Mouse (Mus musculus): ENCODE data around the gene Fbxo47. TPM values are rescaled to one million over a fixed set of nuclear protein-coding genes. Genes with fewer than 3 reads are reported as not detected.

Gene Fbxo47
- polyA plus RNA-seq, 1 experiment from 2014 or later, result 0.45 TPM

GRCm38 (mm10) chr11:97805662-97806612 lies 78.0 kb downstream of the Fbxo47 start:
- H3K4me3 ChIP-seq (ENCODE audit: low read length), result peak overlapping the region; percentile 15
- WGBS, result 32% methylated on average over 15 of the region's 15 CpGs
- 0 out of 2 replicates have a peak, but pooled peaks have one; percentile 9 for ATAC-seq (ENCODE audit: low FRiP score, low TSS enrichment)

GRCm38 (mm10) chr11:97804841-97805661 lies 78.9 kb downstream of the Fbxo47 start:
- peaks cover 90% of the 10 kb centered on the region for H3K4me1 ChIP-seq (ENCODE audit: insufficient read depth, low read length)
- H3K9ac ChIP-seq (replicated peaks; ENCODE audit: low read length), result peak overlapping the region; percentile 50; the same call in 1 of the 2 replicates
- 0 out of 2 replicates have a peak, but pooled peaks cover 18% of the 10 kb centered on the region for H3K36me3 ChIP-seq (ENCODE audit: insufficient read depth, low read length)
- ATAC-seq (ENCODE audit: low FRiP score, low TSS enrichment), result 0 out of 2 replicates have a peak, but pooled peaks have one; percentile 3
- WGBS, result 10% methylated on average over 9 of the region's 9 CpGs
- peak overlapping the region; percentile 38 for H3K4me2 ChIP-seq (replicated peaks; ENCODE audit: low read depth, low read length)
- H3K27ac ChIP-seq (ENCODE audit: low read length), result peak overlapping the region; percentile 69
- H3K4me3 ChIP-seq (ENCODE audit: low read length), result peak overlapping the region; percentile 18
- no peaks in the 10 kb centered on the region for H3K9me3 ChIP-seq (ENCODE audit: low read length)
- no peaks in the 10 kb centered on the region for H3K27me3 ChIP-seq (ENCODE audit: insufficient read depth, low read length)

More at GRCm38 (mm10) chr11:97805662-97806612, 78.0 kb downstream of the Fbxo47 start:
- 0 out of 2 replicates have a peak, but pooled peaks cover 18% of the 10 kb centered on the region for H3K36me3 ChIP-seq (ENCODE audit: insufficient read depth, low read length)
- H3K9me3 ChIP-seq (ENCODE audit: low read length), result no peaks in the 10 kb centered on the region
- peak overlapping the region; percentile 69 for H3K27ac ChIP-seq (ENCODE audit: low read length)
- H3K4me1 ChIP-seq (ENCODE audit: insufficient read depth, low read length), result peaks cover 99% of the 10 kb centered on the region
- no peaks in the 10 kb centered on the region for H3K27me3 ChIP-seq (ENCODE audit: insufficient read depth, low read length)
- H3K9ac ChIP-seq (replicated peaks; ENCODE audit: low read length), result peak overlapping the region; percentile 50
- peak overlapping the region; percentile 38 for H3K4me2 ChIP-seq (replicated peaks; ENCODE audit: low read depth, low read length)

GRCm38 (mm10) chr11:97803847-97804246 lies 80.1 kb downstream of the Fbxo47 start:
- Histone ChIP-seq H3K36me3 (ENCODE audit: insufficient read depth, low read length) (0 out of 2 replicates have a peak, but pooled peaks cover 12% of the 10 kb centered on the region), H3K27ac (ENCODE audit: low read length) (peak overlapping the region; percentile 69; the same call in 1 of the 2 replicates), H3K9me3 (ENCODE audit: low read length) (no peaks in the 10 kb centered on the region), H3K4me3 (ENCODE audit: low read length) (no peak overlapping the region), H3K27me3 (ENCODE audit: insufficient read depth, low read length) (no peaks in the 10 kb centered on the region), H3K4me2 (replicated peaks; ENCODE audit: low read depth, low read length) (no peak overlapping the region; the same call in 1 of the 2 replicates), H3K9ac (replicated peaks; ENCODE audit: low read length) (0 out of 2 replicates have a peak overlapping the region, but pooled peaks have one; percentile 26), H3K4me1 (ENCODE audit: insufficient read depth, low read length) (peaks cover 78% of the 10 kb centered on the region)
- ATAC-seq (ENCODE audit: low FRiP score, low TSS enrichment), result no peak
- WGBS, result 63% methylated on average over 5 of the region's 5 CpGs

Other genes starting within 250 kb of the Fbxo47 start
- gene Mllt6, start 220.7 kb downstream of the Fbxo47 start, polyA plus RNA-seq (2015; fragmentation: Nextera tagmentation; extraction: Ambion mirVana), result 4.1 and 5.5 TPM in 2 replicates
- 47.3 and 53.1 TPM in 2 replicates for gene Cisd3, start 198.3 kb downstream of the Fbxo47 start, polyA plus RNA-seq (2015; fragmentation: Nextera tagmentation; extraction: Ambion mirVana)
- 12.3 and 16.3 TPM in 2 replicates for gene Pcgf2, start 183.7 kb downstream of the Fbxo47 start, polyA plus RNA-seq (2015; fragmentation: Nextera tagmentation; extraction: Ambion mirVana)
- gene Psmb3, start 180.8 kb downstream of the Fbxo47 start, polyA plus RNA-seq (2015; fragmentation: Nextera tagmentation; extraction: Ambion mirVana), result 478 and 503 TPM in 2 replicates
- 1.7 and 1.8 TPM in 2 replicates for gene Pip4k2b, start 139.4 kb downstream of the Fbxo47 start, polyA plus RNA-seq (2015; fragmentation: Nextera tagmentation; extraction: Ambion mirVana)
- 15.1 and 18.4 TPM in 2 replicates for gene Cwc25, start 117.6 kb downstream of the Fbxo47 start, polyA plus RNA-seq (2015; fragmentation: Nextera tagmentation; extraction: Ambion mirVana)
- gene 1700001P01Rik, start 108.2 kb downstream of the Fbxo47 start, polyA plus RNA-seq (2015; fragmentation: Nextera tagmentation; extraction: Ambion mirVana), result 0.27 and 0.31 TPM in 2 replicates
- 428 and 460 TPM in 2 replicates for gene Rpl23, start 101.7 kb downstream of the Fbxo47 start, polyA plus RNA-seq (2015; fragmentation: Nextera tagmentation; extraction: Ambion mirVana)
- gene Lasp1, start 85.2 kb downstream of the Fbxo47 start, polyA plus RNA-seq (2015; fragmentation: Nextera tagmentation; extraction: Ambion mirVana), result 133 TPM in 2 replicates
- 4.3 and 6.7 TPM in 2 replicates for gene B230217C12Rik, start 43.4 kb downstream of the Fbxo47 start, polyA plus RNA-seq (2015; fragmentation: Nextera tagmentation; extraction: Ambion mirVana)
- gene Plxdc1, start 102.3 kb upstream of the Fbxo47 start, polyA plus RNA-seq (2015; fragmentation: Nextera tagmentation; extraction: Ambion mirVana), result 1.8 and 2.3 TPM in 2 replicates
- gene Arl5c, start 112.0 kb upstream of the Fbxo47 start, polyA plus RNA-seq (2015; fragmentation: Nextera tagmentation; extraction: Ambion mirVana), result 7.3 and 7.4 TPM in 2 replicates
- gene Cacnb1, start 138.9 kb upstream of the Fbxo47 start, polyA plus RNA-seq (2015; fragmentation: Nextera tagmentation; extraction: Ambion mirVana), result 12.8 TPM in 2 replicates
- gene Rpl19, start 142.6 kb upstream of the Fbxo47 start, polyA plus RNA-seq (2015; fragmentation: Nextera tagmentation; extraction: Ambion mirVana), result 950 and 1,086 TPM in 2 replicates
- 3.3 and 4.0 TPM in 2 replicates for gene Stac2, start 169.3 kb upstream of the Fbxo47 start, polyA plus RNA-seq (2015; fragmentation: Nextera tagmentation; extraction: Ambion mirVana)